Mouse (Mus musculus) CD4-positive, CD25-positive, alpha-beta regulatory T cell, adult 2 months (primary cell): Measurements from ENCODE around the gene Phospho1.

Source experiments
- DNase-seq: peaks from one replicate; pipeline ENCODE4 v3.0.0-alpha.2; 2012; ENCODE audit warnings: low read depth, low spot score

Gene Phospho1

GRCm38 (mm10) chr11:95812224-95812623, 12.1 kb upstream of the Phospho1 start:
- DNase-seq: no peak

- no peak for DNase-seq
Measured at GRCm38 (mm10) chr11:95814101-95814500, 10.2 kb upstream of the Phospho1 start.

- no peak for DNase-seq
Measured at GRCm38 (mm10) chr11:95814857-95815256, 9.4 kb upstream of the Phospho1 start.

GRCm38 (mm10) chr11:95815412-95815811, 8.9 kb upstream of the Phospho1 start:
- no peak for DNase-seq

- DNase-seq: no peak
Measured at GRCm38 (mm10) chr11:95819138-95819537, 5.2 kb upstream of the Phospho1 start.

- DNase-seq: no peak
Measured at GRCm38 (mm10) chr11:95821511-95821910, 2.8 kb upstream of the Phospho1 start.

- no peak for DNase-seq
Measured at GRCm38 (mm10) chr11:95822437-95822836, 1.9 kb upstream of the Phospho1 start.

GRCm38 (mm10) chr11:95824877-95825243, 561 bp downstream of the Phospho1 start:
- DNase-seq: peak; percentile 50

- DNase-seq: no peak
Measured at GRCm38 (mm10) chr11:95825625-95826024, 1.3 kb downstream of the Phospho1 start.

GRCm38 (mm10) chr11:95826317-95827167, 2.2 kb downstream of the Phospho1 start:
- no peak for DNase-seq

GRCm38 (mm10) chr11:95827168-95827447, 2.8 kb downstream of the Phospho1 start:
- DNase-seq: no peak

- peak; percentile 84 for DNase-seq
Measured at GRCm38 (mm10) chr11:95827464-95828085, 3.3 kb downstream of the Phospho1 start.

GRCm38 (mm10) chr11:95828181-95828964, 4.1 kb downstream of the Phospho1 start:
- DNase-seq: no peak

- no peak for DNase-seq
Measured at GRCm38 (mm10) chr11:95829526-95830050, 5.3 kb downstream of the Phospho1 start.

GRCm38 (mm10) chr11:95830411-95831275, 6.3 kb downstream of the Phospho1 start:
- peak; percentile 51 for DNase-seq

GRCm38 (mm10) chr11:95831276-95831619, 6.9 kb downstream of the Phospho1 start:
- no peak for DNase-seq

- DNase-seq: peak; percentile 57
Measured at GRCm38 (mm10) chr11:95831641-95832040, 7.3 kb downstream of the Phospho1 start.

GRCm38 (mm10) chr11:95832129-95833005, 8.1 kb downstream of the Phospho1 start:
- DNase-seq: no peak

- DNase-seq: no peak
Measured at GRCm38 (mm10) chr11:95833006-95833570, 8.8 kb downstream of the Phospho1 start.

- peak; percentile 35 for DNase-seq
Measured at GRCm38 (mm10) chr11:95833631-95834142, 9.4 kb downstream of the Phospho1 start.
